In the genomic region with DNA sequence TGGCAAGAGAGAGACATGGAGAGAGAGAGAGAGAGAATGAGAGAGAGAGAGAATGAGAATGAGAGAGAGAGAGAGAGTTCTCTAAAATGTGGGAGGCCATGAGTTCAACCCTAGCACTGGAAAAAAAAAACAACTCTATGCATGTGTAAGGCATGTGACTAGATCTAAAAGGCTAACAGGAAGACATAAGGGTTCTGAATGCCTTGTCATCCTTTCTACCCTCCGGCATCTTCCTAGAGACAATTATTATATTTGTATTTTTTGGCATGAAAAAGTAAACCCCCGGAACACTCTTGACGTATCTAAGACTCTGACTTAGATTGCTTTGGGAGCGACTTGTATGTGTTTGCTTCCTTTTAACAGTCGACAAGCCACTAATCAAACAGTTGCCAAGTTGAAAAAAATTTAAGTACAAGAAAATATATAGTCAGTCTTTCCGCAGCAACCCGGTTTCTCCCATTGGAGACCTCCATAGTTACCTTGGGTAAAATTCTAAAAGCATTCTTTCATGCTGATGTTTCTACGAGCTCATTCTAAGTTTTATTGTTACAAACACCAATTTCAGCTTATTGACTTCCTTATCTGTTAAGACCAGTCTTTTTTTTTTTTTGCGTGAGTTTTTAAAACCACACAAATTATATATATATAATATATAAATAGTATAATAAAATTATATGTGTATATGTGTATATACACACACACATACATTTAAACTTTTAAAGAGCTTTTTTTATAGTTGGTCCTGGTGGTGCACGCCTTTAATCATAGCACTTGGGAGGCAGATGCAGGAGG, we compare ENCODE assay signal across 8 mouse cellular contexts. TPM values are rescaled to one million over a fixed set of nuclear protein-coding genes. Genes with fewer than 3 reads are reported as not detected.
DNase-seq lines count a peak whose midpoint lies in the region; ATAC-seq and TF ChIP-seq lines count a peak whose summit lies in the region.

No protein-coding gene starts in this region.

- H3K4me3 ChIP-seq in lung, adult 2 months (replicated peaks; ENCODE audit: extremely low read depth, low read depth, low read length) = peak overlapping the region; percentile 82
- H3K4me3 ChIP-seq in embryonic facial prominence, embryonic 13.5 days = peak overlapping the region; percentile 59
- H3K4me3 ChIP-seq in intestine, postnatal 0 days (ENCODE audit: low read depth, low read length) = peak overlapping the region; percentile 42
- peak overlapping the region; percentile 48 for H3K4me3 ChIP-seq in neural tube, embryonic 14.5 days (ENCODE audit: low read depth, low read length)

- no peaks in the 10 kb centered on the region for H3K4me1 ChIP-seq in lung, adult 2 months (ENCODE audit: control insufficient read depth, insufficient read depth, low read length)
- peaks cover 16% of the 10 kb centered on the region for H3K4me1 ChIP-seq in embryonic facial prominence, embryonic 13.5 days
- H3K4me1 ChIP-seq in intestine, postnatal 0 days (replicated peaks; ENCODE audit: control insufficient read depth, insufficient read depth, low read length) = no peaks in the 10 kb centered on the region
- H3K4me1 ChIP-seq in neural tube, embryonic 14.5 days (ENCODE audit: control insufficient read depth, insufficient read depth, low read length) = peaks cover 3% of the 10 kb centered on the region; the same call in 1 of the 2 replicates

- peak overlapping the region; percentile 94 for H3K27ac ChIP-seq in embryonic facial prominence, embryonic 13.5 days
- peak overlapping the region; percentile 94; the same call in 1 of the 2 replicates for H3K27ac ChIP-seq in intestine, postnatal 0 days (ENCODE audit: low read depth, low read length)
- H3K27ac ChIP-seq in neural tube, embryonic 14.5 days (ENCODE audit: low read depth, low read length) = no peak overlapping the region

- H3K9me3 ChIP-seq in embryonic facial prominence, embryonic 13.5 days = no peaks in the 10 kb centered on the region
- no peaks in the 10 kb centered on the region for H3K9me3 ChIP-seq in intestine, postnatal 0 days (ENCODE audit: control insufficient read depth)
- H3K9me3 ChIP-seq in neural tube, embryonic 14.5 days (ENCODE audit: control insufficient read depth, low read length) = no peaks in the 10 kb centered on the region

- no peak for TF ChIP-seq CTCF in lung, adult 2 months (IDR thresholded peaks at IDR 0.05; ENCODE audit: insufficient read depth, low read length)
- TF ChIP-seq CTCF in intestine, postnatal 0 days (IDR thresholded peaks at IDR 0.05; ENCODE audit: low read depth) = no peak

- no peak for TF ChIP-seq POLR2A in lung, adult 2 months (IDR thresholded peaks at IDR 0.05; ENCODE audit: borderline replicate concordance, extremely low read depth, low read depth, low read length)

- no peak for ATAC-seq in embryonic facial prominence, embryonic 13.5 days (ENCODE audit: insufficient number of reproducible peaks, insufficient read depth, low FRiP score, low TSS enrichment, low read depth)
- no peak for ATAC-seq in intestine, postnatal 0 days
- ATAC-seq in neural tube, embryonic 14.5 days (ENCODE audit: low read depth) = no peak

- peaks cover 9% of the 10 kb centered on the region; the same call in 1 of the 2 replicates for H3K36me3 ChIP-seq in embryonic facial prominence, embryonic 13.5 days
- H3K36me3 ChIP-seq in intestine, postnatal 0 days (ENCODE audit: control insufficient read depth, insufficient read depth) = no peaks in the 10 kb centered on the region
- H3K36me3 ChIP-seq in neural tube, embryonic 14.5 days (ENCODE audit: control insufficient read depth, insufficient read depth, low read length) = no peaks in the 10 kb centered on the region

- no peaks in the 10 kb centered on the region for H3K27me3 ChIP-seq in embryonic facial prominence, embryonic 13.5 days
- no peaks in the 10 kb centered on the region for H3K27me3 ChIP-seq in intestine, postnatal 0 days (replicated peaks; ENCODE audit: control insufficient read depth, insufficient read depth, low read length)
- no peaks in the 10 kb centered on the region for H3K27me3 ChIP-seq in neural tube, embryonic 14.5 days (ENCODE audit: control insufficient read depth, insufficient read depth, low read length)

- DNase-seq in lung, adult 2 months = no peak
- DNase-seq in lung, postnatal 4 days = no peak
- no peak for DNase-seq in adrenal gland, postnatal 25 days
- no peak for DNase-seq in thymus, adult 18-20 months
- no peak for DNase-seq in embryo, embryonic 9.5 days (ENCODE audit: extremely low spot score)

- 52% methylated on average over 10 of the region's 10 CpGs for WGBS in lung, adult 2 months
- 73% methylated on average over 10 of the region's 10 CpGs for WGBS in embryonic facial prominence, embryonic 13.5 days
- 58% methylated on average over 10 of the region's 10 CpGs for WGBS in intestine, postnatal 0 days
- 72% methylated on average over 10 of the region's 10 CpGs for WGBS in neural tube, embryonic 14.5 days

- H3K4me2 ChIP-seq in embryonic facial prominence, embryonic 13.5 days = peak overlapping the region; percentile 61
- H3K4me2 ChIP-seq in intestine, postnatal 0 days (replicated peaks; ENCODE audit: low read depth) = peak overlapping the region; percentile 69
- H3K4me2 ChIP-seq in neural tube, embryonic 14.5 days (ENCODE audit: low read depth, low read length) = peak overlapping the region; percentile 45

- H3K9ac ChIP-seq in embryonic facial prominence, embryonic 13.5 days = peak overlapping the region; percentile 74; the same call in 1 of the 2 replicates
- H3K9ac ChIP-seq in intestine, postnatal 0 days (ENCODE audit: low read depth, low read length) = no peak overlapping the region
- H3K9ac ChIP-seq in neural tube, embryonic 14.5 days (replicated peaks; ENCODE audit: low read depth, low read length) = no peak overlapping the region

RNA-seq across cellular contexts. Expression of gene Snx15, which starts 1.1 kb away (rescaled TPM):
- 43.8 and 45.2 TPM in 2 replicates for polyA plus RNA-seq in lung, adult 2 months (2012; rRNA removed)
- 38.0 and 38.3 TPM in 2 replicates for polyA plus RNA-seq in embryonic facial prominence, embryonic 13.5 days (2015; fragmentation: Nextera tagmentation; extraction: Ambion mirVana)
- 23.0 and 23.3 TPM in 2 replicates for polyA plus RNA-seq in intestine, postnatal 0 days (2015; fragmentation: Nextera tagmentation; extraction: Ambion mirVana)
- polyA plus RNA-seq in neural tube, embryonic 14.5 days (2014; fragmentation: Nextera tagmentation; extraction: Ambion mirVana) = 63.9 and 72.8 TPM in 2 replicates
- 23.5 and 26.9 TPM in 2 replicates for total RNA-seq in adrenal gland, postnatal 25 days (2021)

RNA-seq across cellular contexts. Expression of gene Sac3d1, which starts 8.5 kb away (rescaled TPM):
- polyA plus RNA-seq in lung, adult 2 months (2012; rRNA removed) = 25.3 and 36.7 TPM in 2 replicates
- polyA plus RNA-seq in embryonic facial prominence, embryonic 13.5 days (2015; fragmentation: Nextera tagmentation; extraction: Ambion mirVana) = 45.9 and 49.6 TPM in 2 replicates
- 17.0 and 19.1 TPM in 2 replicates for polyA plus RNA-seq in intestine, postnatal 0 days (2015; fragmentation: Nextera tagmentation; extraction: Ambion mirVana)
- 52.1 and 53.1 TPM in 2 replicates for polyA plus RNA-seq in neural tube, embryonic 14.5 days (2014; fragmentation: Nextera tagmentation; extraction: Ambion mirVana)
- 15.1 and 19.5 TPM in 2 replicates for total RNA-seq in adrenal gland, postnatal 25 days (2021)

RNA-seq across cellular contexts. Expression of gene Batf2, which starts 13.8 kb away (rescaled TPM):
- 14.6 and 15.8 TPM in 2 replicates for polyA plus RNA-seq in lung, adult 2 months (2012; rRNA removed)
- 0.23 TPM in 1 of 2 replicates, not detected in the other for polyA plus RNA-seq in embryonic facial prominence, embryonic 13.5 days (2015; fragmentation: Nextera tagmentation; extraction: Ambion mirVana)
- 0.61 and 1.3 TPM in 2 replicates for polyA plus RNA-seq in intestine, postnatal 0 days (2015; fragmentation: Nextera tagmentation; extraction: Ambion mirVana)
- polyA plus RNA-seq in neural tube, embryonic 14.5 days (2014; fragmentation: Nextera tagmentation; extraction: Ambion mirVana) = not detected in 2 replicates
- 1.00 and 2.1 TPM in 2 replicates for total RNA-seq in adrenal gland, postnatal 25 days (2021)

RNA-seq across cellular contexts. Expression of gene Arl2, which starts 14.4 kb away (rescaled TPM):
- polyA plus RNA-seq in lung, adult 2 months (2012; rRNA removed) = 128 TPM in 2 replicates
- 106 and 110 TPM in 2 replicates for polyA plus RNA-seq in embryonic facial prominence, embryonic 13.5 days (2015; fragmentation: Nextera tagmentation; extraction: Ambion mirVana)
- polyA plus RNA-seq in intestine, postnatal 0 days (2015; fragmentation: Nextera tagmentation; extraction: Ambion mirVana) = 70.6 and 71.5 TPM in 2 replicates
- 114 and 123 TPM in 2 replicates for polyA plus RNA-seq in neural tube, embryonic 14.5 days (2014; fragmentation: Nextera tagmentation; extraction: Ambion mirVana)
- total RNA-seq in adrenal gland, postnatal 25 days (2021) = 74.5 and 74.7 TPM in 2 replicates

RNA-seq across cellular contexts. Expression of gene Naaladl1, which starts 21.4 kb away (rescaled TPM):
- polyA plus RNA-seq in lung, adult 2 months (2012; rRNA removed) = 0.20 and 0.30 TPM in 2 replicates
- 0.55 and 5.5 TPM in 2 replicates for polyA plus RNA-seq in embryonic facial prominence, embryonic 13.5 days (2015; fragmentation: Nextera tagmentation; extraction: Ambion mirVana)
- polyA plus RNA-seq in intestine, postnatal 0 days (2015; fragmentation: Nextera tagmentation; extraction: Ambion mirVana) = 273 and 333 TPM in 2 replicates
- 0.44 and 0.52 TPM in 2 replicates for polyA plus RNA-seq in neural tube, embryonic 14.5 days (2014; fragmentation: Nextera tagmentation; extraction: Ambion mirVana)
- 0.24 and 0.38 TPM in 2 replicates for total RNA-seq in adrenal gland, postnatal 25 days (2021)
